In the genomic region with DNA sequence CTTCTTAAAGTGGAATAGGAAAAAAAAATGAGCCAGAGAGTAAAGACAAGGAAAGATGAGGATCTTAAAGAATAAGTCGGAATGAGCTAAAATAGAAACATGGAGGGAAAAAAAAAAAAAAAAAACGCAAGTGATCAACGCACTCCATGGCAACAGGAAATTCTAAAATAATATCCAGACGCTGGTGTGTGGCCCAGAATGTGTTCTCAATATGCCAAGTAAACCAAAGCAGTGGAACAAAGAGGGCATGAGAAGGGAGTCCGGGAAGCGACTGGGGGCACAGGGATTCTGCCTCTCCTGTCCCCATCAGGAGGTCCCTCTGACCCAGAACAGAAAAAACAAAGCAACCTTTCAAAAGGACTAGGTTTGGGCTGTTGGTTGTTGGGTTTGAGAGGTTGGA, we compare ENCODE assay signal across 15 mouse cellular contexts.
DNase-seq lines count a peak whose midpoint lies in the region; ATAC-seq and TF ChIP-seq lines count a peak whose summit lies in the region.
"Had no signal": no experiment of that assay in that cellular context is flagged by ENCODE, and none has a peak within 500 bp of the region (broad histone marks: within the 10 kb centered on the region; RNA-seq: fewer than 3 reads in every experiment).

No protein-coding gene starts in this region.

- no peak overlapping the region for H3K4me3 ChIP-seq in embryonic facial prominence, embryonic 13.5 days
- H3K4me3 ChIP-seq in lung, postnatal 0 days (ENCODE audit: low read depth, low read length), result no peak overlapping the region
- H3K4me3 ChIP-seq: embryonic facial prominence, embryonic 12.5 days; forebrain, embryonic 12.5 days; hindbrain, embryonic 10.5 days; liver, embryonic 13.5 days had no signal

- H3K36me3 ChIP-seq in embryonic facial prominence, embryonic 13.5 days, result no peaks in the 10 kb centered on the region
- no peaks in the 10 kb centered on the region for H3K36me3 ChIP-seq in lung, postnatal 0 days (ENCODE audit: insufficient read depth, low read length)
- H3K36me3 ChIP-seq: embryonic facial prominence, embryonic 12.5 days; forebrain, embryonic 12.5 days; hindbrain, embryonic 10.5 days; liver, embryonic 13.5 days had no signal

- no peaks in the 10 kb centered on the region for H3K27me3 ChIP-seq in embryonic facial prominence, embryonic 13.5 days
- no peaks in the 10 kb centered on the region for H3K27me3 ChIP-seq in lung, postnatal 0 days (replicated peaks; ENCODE audit: insufficient read depth, low read length)
- H3K27me3 ChIP-seq: embryonic facial prominence, embryonic 12.5 days; forebrain, embryonic 12.5 days; liver, embryonic 13.5 days had no signal

- intact Hi-C loops in heart, postnatal 25 days (cut with DNase I), result no loop called here

- WGBS in embryonic facial prominence, embryonic 13.5 days, result 28% methylated on average over 6 of the region's 6 CpGs
- WGBS in lung, postnatal 0 days, result 52% methylated on average over 6 of the region's 6 CpGs

- TF ChIP-seq EP300 in lung, postnatal 0 days (IDR thresholded peaks at IDR 0.05), result no peak

- H3K4me1 ChIP-seq in embryonic facial prominence, embryonic 13.5 days, result 0 out of 2 replicates have a peak, but pooled peaks cover 4% of the 10 kb centered on the region
- H3K4me1 ChIP-seq in lung, postnatal 0 days (ENCODE audit: insufficient read depth, low read depth, low read length), result no peaks in the 10 kb centered on the region
- H3K4me1 ChIP-seq: embryonic facial prominence, embryonic 12.5 days; forebrain, embryonic 12.5 days; hindbrain, embryonic 10.5 days; liver, embryonic 13.5 days had no signal

- TF ChIP-seq CTCF in lung, postnatal 0 days (IDR thresholded peaks at IDR 0.05), result no peak

- peak; percentile 31 for DNase-seq in heart, adult 11 months
- no peak for DNase-seq in heart, postnatal 25 days (ENCODE audit: low spot score)
- DNase-seq in right cerebral cortex, postnatal 10 days (ENCODE audit: low spot score in 2 of 2), result peak; percentile 51 to 68
- no peak for DNase-seq in right cerebral cortex, adult 18-20 months
- DNase-seq in spleen, postnatal 10 days (ENCODE audit: low spot score in 2 of 2), result no peak
- DNase-seq in lung, postnatal 0 days (ENCODE audit: low spot score), result no peak
- DNase-seq: adrenal gland, adult 8-10 months; liver, embryonic 13.5 days; lung, postnatal 14 days; retina, postnatal 1 day had no signal

- H3K9ac ChIP-seq in embryonic facial prominence, embryonic 13.5 days, result no peak overlapping the region
- no peak overlapping the region for H3K9ac ChIP-seq in lung, postnatal 0 days (replicated peaks; ENCODE audit: low read depth)
- H3K9ac ChIP-seq: embryonic facial prominence, embryonic 12.5 days; forebrain, embryonic 12.5 days; liver, embryonic 13.5 days had no signal

- no peak overlapping the region for H3K4me2 ChIP-seq in embryonic facial prominence, embryonic 13.5 days
- H3K4me2 ChIP-seq in lung, postnatal 0 days (replicated peaks; ENCODE audit: low read depth, low read length), result no peak overlapping the region
- H3K4me2 ChIP-seq: embryonic facial prominence, embryonic 12.5 days; forebrain, embryonic 12.5 days; liver, embryonic 13.5 days had no signal

- H3K27ac ChIP-seq in embryonic facial prominence, embryonic 13.5 days, result peak overlapping the region; percentile 84
- H3K27ac ChIP-seq in lung, postnatal 0 days (ENCODE audit: low read length), result no peak overlapping the region
- H3K27ac ChIP-seq: embryonic facial prominence, embryonic 12.5 days; forebrain, embryonic 12.5 days; hindbrain, embryonic 10.5 days; liver, embryonic 13.5 days had no signal

- H3K9me3 ChIP-seq in embryonic facial prominence, embryonic 13.5 days, result no peaks in the 10 kb centered on the region
- H3K9me3 ChIP-seq in lung, postnatal 0 days (ENCODE audit: low read length), result no peaks in the 10 kb centered on the region
- H3K9me3 ChIP-seq: embryonic facial prominence, embryonic 12.5 days; forebrain, embryonic 12.5 days; hindbrain, embryonic 10.5 days; liver, embryonic 13.5 days had no signal

- no peak for ATAC-seq in embryonic facial prominence, embryonic 13.5 days (ENCODE audit: insufficient number of reproducible peaks, insufficient read depth, low FRiP score, low TSS enrichment, low read depth)
- no peak for ATAC-seq in lung, postnatal 0 days
- ATAC-seq: CD4-positive, CD25-positive, alpha-beta regulatory T cell, adult 4 months had no signal

Comparison
In these comparisons a context has a peak if more than half of its experiments do, and no peak if none do; other contexts are left out.
1. DNase-seq: peak in heart, adult 11 months (single experiment) and right cerebral cortex, postnatal 10 days (2 of 2); none in heart, postnatal 25 days (single experiment), right cerebral cortex, adult 18-20 months (single experiment), spleen, postnatal 10 days (0 of 2) and lung, postnatal 0 days (single experiment).